Mouse (Mus musculus) olfactory bulb, adult 2 months (tissue): Measurements from ENCODE around the gene Prmt9. TPM values are rescaled to one million over a fixed set of nuclear protein-coding genes. Genes with fewer than 3 reads are reported as not detected.

ENCODE experiments used
- H3K27ac ChIP-seq: fragments of 200-500 bp; 2 replicates; pipeline ENCODE4 v1.5.1; 2012; ENCODE audit warnings: low read depth, low read length; ENCODE audit not compliant: insufficient read depth
- H3K4me1 ChIP-seq: fragments of 200-500 bp; 2 replicates; pipeline ENCODE4 v1.6.1; 2012; ENCODE audit warnings: low read length; ENCODE audit not compliant: control insufficient read depth, insufficient read depth
- H3K4me3 ChIP-seq: fragments of 200-500 bp; 2 replicates; pipeline ENCODE4 v1.5.1; 2012; ENCODE audit warnings: mild to moderate bottlenecking, low read depth, low read length, moderate library complexity; ENCODE audit not compliant: insufficient read depth
- CTCF ChIP-seq: fragments of 200-500 bp; IDR thresholded peaks from 2 replicates; pipeline ENCODE4 v1.5.1; 2012; ENCODE audit warnings: low read depth, mild to moderate bottlenecking, low read length, moderate library complexity; ENCODE audit not compliant: insufficient read depth
- POLR2A ChIP-seq: fragments of 200-500 bp; IDR thresholded peaks from 2 replicates; pipeline ENCODE4 v1.6.1; 2012; ENCODE audit warnings: mild to moderate bottlenecking, low read depth, low read length, moderate library complexity; ENCODE audit not compliant: insufficient read depth
- WGBS: fragments of 180-500 bp; shearing (Covaris S2); methylation state at CpG from one replicate; pipeline ENCODE4 v1.1.7; 2018; 5-methylcytosine and 5-hydroxymethylcytosine counted together
- polyA plus RNA-seq: library from polyadenylated mRNA; stranded (reverse); fragments of >200 nt; gene quantifications from 2 replicates; pipeline ENCODE4 v1.2.4, GENCODE M21; 2012; ENCODE audit warnings: low replicate concordance; ENCODE audit not compliant: missing spikeins, insufficient read depth, insufficient read length

Prmt9 gene
- polyA plus RNA-seq, 1 experiment = not detected

DNA sequence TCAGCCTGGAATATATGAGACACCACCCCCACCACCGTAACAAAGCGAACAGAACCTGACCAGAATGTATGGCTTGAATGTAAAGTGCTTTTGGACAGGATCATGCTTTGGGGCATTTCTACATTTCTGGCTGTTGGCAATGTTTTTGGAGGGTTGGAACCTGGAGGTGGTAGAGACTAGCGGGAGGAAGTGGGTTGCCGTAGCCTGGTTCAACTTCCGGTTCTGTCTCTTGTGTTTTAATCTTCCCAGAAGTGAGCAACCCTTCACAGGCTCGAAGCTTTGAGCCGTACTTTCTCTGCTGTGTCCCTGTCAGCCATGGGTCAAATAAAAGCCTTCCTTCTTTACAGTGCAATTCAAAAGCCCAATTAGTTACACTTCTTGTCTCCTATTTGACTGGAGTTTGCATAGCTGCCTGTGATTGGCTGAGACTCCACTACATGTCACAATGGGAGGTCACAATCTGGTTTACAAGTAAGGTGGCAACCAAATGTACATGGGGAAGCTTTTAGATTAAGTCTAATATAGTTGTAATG lies 74.5 kb downstream of the Prmt9 start:
- Histone ChIP-seq H3K4me3 (no peak overlapping the region), H3K4me1 (no peaks in the 10 kb centered on the region), H3K27ac (no peak overlapping the region)
- 70% methylated on average over 7 of the region's 7 CpGs for WGBS
- TF ChIP-seq CTCF (no peak), POLR2A (no peak)

GRCm38 (mm10) chr8:77629858-77630537 lies 80.8 kb downstream of the Prmt9 start:
- H3K4me1 ChIP-seq = no peaks in the 10 kb centered on the region
- TF ChIP-seq CTCF (peak; percentile 98), POLR2A (no peak)
- H3K4me3 ChIP-seq = no peak overlapping the region
- H3K27ac ChIP-seq = no peak overlapping the region
- WGBS = 16% methylated on average over 15 of the region's 15 CpGs

DNA sequence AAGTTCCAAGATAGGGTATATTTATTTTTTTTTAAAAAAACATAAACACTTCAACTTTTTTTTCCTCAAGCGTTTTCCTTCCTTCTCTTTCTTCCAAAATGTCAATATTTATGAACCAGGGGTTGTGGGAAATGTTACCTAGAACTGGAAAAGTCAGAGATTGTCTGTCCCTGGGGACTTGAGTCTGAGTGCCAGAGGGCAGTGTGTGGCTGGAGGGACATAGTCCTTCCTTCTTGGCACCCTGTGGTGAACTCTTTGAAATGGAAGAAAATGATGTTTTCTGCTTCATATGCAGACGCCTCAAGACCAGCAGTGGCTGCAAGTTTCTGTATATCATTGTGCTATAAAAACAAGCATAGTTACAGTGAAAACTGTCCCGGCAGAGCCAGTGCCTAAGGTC lies 81.5 kb downstream of the Prmt9 start:
- 83% methylated on average over 3 of the region's 3 CpGs for WGBS

More for the DNA sequence above, 81.5 kb downstream of the Prmt9 start:
- TF ChIP-seq POLR2A = no peak
- no peak for TF ChIP-seq CTCF
- no peak overlapping the region for H3K4me3 ChIP-seq
- H3K4me1 ChIP-seq = no peaks in the 10 kb centered on the region
- no peak overlapping the region for H3K27ac ChIP-seq

Other genes with a start within 250 kb of the Prmt9 start
- not detected in 2 replicates for gene Arhgap10, start 31.4 kb upstream of the Prmt9 start, polyA plus RNA-seq
- gene Tmem184c, start 61.3 kb downstream of the Prmt9 start, polyA plus RNA-seq = not detected in 2 replicates
- gene Ednra, start 175.1 kb downstream of the Prmt9 start, polyA plus RNA-seq = not detected in 2 replicates